Mouse (Mus musculus): ENCODE data around the gene Dmrt1.
A peak's percentile ranks its signal among the peaks of the same experiment; 100 is the strongest.

DNA sequence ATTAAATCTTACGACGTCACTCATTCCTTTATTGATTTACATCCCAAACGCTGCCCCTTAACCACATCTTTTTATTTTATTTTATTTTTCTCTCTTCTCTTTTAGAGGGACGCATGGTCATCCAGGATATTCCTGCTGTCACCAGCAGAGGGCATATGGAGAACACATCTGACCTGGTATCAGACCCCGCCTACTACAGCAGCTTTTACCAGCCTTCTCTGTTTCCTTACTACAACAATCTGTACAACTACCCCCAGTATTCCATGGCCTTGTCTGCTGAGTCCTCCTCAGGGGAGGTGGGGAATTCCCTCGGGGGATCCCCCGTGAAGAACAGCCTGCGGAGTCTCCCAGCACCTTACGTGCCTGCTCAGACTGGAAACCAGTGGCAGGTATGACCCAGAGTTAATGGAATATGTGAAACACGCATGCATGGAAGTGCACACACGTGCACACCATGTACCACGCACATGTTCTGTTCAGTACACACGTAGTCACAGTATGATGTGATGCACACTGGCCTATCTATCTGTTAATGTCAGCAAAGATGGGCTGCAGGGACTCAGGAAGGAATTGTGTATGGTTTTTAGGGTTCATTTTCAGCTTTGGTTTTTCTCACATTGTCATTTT, 40.4 kb downstream of the Dmrt1 start:
- TF ChIP-seq CTCF (IDR thresholded peaks at IDR 0.05; ENCODE audit: low read depth, low read length) (peak; percentile 45), POLR2A (IDR thresholded peaks at IDR 0.05; ENCODE audit: insufficient read depth, low read length) (no peak)
